Mouse (Mus musculus): Measurements from ENCODE around the gene Pld4.

Gene Pld4

DNA sequence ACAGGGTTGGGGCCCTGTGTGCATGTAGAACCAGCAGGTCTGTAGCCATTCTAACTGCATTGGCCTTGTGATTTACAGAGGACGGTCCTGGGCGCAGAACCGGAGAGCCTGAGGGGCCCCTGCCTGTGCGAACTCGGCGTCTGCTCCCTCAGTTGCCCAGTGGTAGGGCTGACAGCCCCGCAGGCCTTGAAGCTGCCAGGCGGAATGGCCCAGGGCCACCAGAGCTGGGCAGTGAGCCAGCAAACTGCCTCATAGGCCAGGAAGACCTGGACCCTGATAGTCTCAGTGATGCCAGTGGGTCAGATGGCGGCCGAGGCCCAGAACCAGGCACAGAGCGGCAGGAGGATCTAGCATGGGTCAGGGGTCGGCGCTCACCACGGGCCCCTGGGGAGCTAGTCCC lies 22.7 kb upstream of the Pld4 start:
- DNase-seq (ENCODE audit: low spot score in 2 of 2): no peak

DNA sequence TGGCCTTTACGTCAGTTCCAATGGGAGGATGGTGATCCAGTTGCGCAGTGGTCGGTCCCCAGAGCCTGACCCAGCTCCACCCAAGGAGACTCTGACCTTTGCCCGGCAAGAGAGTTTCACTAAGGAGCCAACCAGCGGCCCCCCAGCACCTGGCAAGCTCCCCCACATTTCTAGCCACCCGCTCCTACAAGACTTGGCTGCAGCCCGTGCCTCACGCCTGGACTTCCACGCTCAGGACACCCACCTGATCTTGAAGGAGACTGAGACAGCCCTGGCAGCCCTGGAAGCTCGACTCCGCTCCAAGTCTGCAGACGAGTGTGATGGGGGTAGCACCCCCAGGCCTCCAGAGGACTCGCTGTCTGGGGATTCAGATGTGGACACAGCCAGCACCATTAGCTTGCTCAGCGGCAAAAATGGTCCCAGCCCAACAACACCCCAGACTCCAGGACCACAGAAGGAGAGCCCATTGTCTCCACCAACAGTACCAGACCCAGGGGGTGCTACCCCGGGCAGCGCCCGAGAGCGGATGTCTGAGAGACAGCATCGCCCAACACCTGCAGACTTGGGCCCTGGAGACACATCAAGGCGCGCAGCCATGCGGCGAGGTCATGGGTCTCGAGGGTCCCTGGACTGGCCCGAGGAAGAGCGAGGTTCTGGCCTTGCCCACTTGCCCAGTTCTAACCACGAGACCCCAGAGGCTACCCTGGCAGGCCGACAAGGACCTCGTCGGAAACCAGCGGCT lies 22.0 kb upstream of the Pld4 start:
- DNase-seq (ENCODE audit: low spot score in 2 of 2): no peak

DNA sequence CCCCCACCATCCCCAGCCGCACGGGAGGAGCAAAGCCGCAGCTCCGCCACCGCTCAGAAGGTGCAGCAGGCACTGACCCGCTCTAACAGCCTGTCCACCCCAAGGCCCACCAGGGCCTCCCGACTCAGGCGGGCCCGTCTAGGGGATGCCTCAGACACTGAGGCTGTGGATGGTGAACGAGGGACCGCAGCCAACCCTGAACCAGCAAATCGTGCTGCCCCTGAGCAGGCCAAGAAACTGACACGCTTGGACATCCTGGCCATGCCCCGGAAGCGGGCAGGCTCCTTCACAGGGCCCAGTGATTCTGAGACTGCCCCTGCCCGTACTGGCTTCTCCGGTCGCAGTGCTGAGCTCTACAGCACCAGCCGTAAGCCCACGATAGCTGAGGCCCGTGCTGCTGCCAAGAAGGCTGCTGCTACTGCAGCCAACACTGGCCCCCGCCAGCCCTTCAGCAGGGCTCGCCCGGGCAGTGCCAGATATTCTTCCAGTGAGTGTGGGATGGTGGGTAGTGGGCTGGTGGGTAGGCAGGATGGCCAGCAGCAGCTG lies 21.4 kb upstream of the Pld4 start:
- no peak for DNase-seq (ENCODE audit: low spot score in 2 of 2)

DNA sequence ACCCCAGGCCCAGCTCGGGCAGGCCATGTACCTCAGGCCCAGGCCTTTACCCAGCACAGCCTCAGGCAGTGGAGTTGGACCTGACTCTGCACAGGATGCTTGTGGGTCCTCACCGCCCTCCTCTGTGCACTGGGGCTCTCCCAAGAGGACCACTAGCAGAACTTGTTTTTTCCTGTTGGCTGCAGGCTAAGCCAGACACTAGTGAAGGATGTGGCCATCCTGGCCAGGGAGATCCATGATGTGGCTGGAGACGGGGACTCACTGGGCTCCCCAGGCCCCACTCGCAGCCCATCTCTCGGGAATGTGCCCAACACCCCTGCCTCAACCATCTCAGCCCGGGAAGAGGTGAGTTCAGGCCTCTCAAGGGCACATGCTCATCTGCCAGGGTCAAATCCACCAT lies 17.7 kb upstream of the Pld4 start:
- DNase-seq (ENCODE audit: low spot score in 2 of 2): no peak

DNA sequence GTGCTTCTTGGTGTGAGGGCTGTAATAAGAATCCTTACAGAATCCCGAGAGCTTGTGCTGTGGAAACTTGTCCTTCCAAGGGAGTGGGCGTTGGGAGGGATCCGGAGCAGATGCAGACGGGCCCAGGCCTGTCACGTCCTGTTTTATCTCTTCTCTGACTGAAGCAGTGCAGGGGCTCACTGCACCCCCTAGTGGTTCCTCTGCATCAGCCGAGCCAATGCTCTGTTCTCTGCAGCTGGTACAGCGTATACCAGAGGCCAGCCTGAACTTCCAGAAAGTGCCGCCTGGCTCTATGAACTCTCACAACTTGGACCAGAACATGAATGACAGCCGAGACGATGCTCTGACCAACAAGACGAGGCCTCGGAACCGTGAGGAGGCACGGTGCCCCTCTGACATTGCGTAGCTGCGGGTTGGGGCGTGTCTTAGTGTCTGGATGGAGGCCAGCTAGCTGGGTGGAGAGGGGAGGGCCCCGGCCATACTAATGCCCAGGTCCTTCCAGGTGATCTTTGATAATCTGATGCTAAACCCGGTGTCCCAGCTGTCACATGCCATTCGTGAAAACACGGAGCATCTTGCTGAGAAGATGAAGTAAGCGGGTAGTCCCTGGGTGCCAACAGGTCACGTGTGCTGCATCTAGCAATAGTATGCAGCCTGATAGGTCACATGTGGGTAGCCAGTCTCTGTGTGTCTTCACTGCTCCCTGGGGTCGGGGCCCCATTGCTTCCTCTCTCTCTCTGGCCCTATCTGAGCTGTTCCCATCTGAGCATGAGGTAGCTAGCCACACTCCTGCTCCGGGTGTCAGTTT lies 17.1 kb upstream of the Pld4 start:
- DNase-seq (ENCODE audit: low spot score in 2 of 2): peak; percentile 48 to 76

DNA sequence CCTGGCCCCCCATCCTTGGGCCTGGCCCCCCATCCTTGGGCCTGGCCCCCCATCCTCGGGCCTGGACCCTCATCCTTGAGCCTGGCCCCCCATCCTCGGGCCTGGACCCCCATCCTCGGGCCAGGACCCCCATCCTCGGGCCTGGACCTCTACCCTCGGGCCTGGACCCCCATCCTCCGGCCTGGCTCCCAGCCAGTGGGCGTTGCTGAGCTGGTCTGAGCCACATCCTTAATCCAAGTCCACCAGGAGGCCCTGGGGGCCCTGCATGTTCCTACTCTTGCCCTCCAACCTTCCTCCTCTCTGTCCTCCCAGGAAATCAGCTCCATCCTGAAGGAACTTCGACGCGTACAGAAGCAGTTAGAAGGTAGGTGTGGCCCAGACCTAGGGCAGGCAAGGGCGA lies 16.2 kb upstream of the Pld4 start:
- DNase-seq (ENCODE audit: low spot score in 2 of 2): no peak

DNA sequence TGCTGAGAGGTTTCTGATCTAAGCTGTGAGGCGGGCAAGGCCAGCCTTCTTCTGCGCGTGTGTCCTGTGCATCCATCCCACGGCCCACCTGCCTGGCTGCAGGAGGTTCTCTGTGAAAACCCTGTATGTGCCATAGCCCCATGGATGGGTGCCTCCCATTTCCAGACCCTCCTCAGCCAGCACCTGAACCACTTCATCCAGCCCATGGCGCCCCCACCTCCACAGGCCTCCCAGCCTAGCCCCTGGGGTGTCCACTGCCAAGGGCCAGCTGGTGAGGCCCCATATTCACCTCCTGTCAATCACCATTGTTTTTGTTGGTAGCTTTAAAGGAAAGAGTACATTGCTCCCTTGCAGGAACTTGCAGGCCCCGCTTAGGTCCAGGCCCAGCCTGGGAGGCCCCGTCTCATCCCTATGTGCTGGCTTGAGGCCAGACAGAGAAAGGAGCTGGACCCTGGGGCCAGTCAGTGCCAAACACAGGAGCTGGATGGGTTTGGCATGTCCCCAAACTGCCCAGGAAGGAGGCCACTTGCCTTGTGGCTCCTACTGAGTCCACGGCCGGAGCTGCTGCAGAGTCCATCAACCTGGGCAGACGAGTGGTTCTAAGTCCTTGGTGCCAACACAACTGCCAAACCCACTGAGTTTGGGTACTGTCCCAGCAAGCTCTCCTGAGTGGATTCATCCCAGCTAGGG lies 15.4 kb upstream of the Pld4 start:
- no peak for DNase-seq (ENCODE audit: low spot score in 2 of 2)

DNA sequence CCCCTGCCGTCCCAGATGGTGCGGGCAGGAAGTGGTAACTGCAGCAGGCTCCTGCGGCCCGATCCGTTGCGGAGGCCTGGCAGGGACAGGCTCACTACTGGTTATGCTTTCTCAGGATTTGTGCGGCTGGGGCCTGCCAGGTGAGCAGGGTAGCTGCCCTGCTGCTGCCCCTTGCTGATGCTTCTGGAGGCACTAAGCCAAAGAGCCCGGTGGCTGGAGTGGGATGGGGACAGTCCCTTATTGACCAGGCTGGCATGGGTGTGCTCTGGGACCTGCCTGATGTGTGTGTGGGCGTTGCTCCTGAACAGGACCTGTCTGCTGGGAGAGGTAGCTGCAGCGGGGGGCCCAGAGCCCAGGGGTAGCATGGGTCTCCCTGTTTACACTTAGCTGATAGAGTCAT lies 14.7 kb upstream of the Pld4 start:
- no peak for DNase-seq (ENCODE audit: low spot score in 2 of 2)

DNA sequence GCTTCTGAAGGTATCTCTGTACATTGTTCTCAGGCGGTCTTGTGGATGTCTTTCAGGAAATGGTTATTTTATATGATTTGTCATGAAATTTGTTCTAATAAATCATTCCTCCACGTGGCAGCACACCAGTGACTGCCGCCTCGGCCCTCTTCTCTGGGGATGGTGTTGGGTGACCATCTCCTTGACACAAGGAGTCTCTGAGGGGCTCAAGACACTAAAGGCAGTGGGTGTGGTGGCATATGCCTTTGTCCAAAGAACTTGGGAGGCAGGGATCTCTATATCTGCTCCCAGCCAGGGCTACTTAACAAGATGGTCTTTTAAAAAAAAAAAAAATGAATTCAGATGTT lies 14.0 kb upstream of the Pld4 start:
- no peak for DNase-seq (ENCODE audit: low spot score in 2 of 2)

DNA sequence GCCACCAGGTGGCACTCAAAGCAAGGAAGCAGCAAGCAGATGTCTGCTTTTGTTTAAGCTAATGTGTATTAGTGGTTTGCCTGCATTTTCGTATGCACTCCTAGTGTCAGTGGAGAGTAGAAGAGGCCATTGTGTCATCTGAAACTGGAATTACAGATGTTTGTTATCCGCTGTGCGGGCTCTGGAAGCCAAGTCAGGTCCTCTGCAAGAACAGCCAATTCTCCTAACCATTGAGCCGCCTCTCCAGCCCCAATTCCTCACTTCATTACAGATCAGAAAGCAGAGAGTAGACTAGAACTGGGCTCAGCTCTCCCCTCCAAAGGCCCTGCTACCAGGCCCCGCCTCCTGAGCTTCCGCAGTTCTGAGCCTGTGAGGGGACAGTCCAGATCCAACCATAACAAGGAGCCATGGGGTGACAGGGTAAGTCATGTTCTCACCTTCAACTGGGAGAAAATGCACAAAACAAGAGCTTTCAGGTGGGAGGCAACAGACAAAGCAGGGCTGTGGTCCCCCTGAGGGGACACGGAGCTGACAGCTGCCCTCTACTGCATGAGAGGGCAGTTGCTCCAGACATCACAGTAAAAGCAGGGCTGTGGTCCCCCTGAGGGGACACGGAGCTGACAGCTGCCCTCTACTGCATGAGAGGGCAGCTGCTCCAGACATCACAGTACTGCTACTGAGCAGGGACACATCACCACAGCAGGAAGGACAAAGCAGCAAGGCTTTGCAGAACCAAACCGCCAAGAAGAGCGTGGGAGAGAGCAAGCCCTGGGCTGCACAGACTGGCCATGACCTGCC lies 13.4 kb upstream of the Pld4 start:
- DNase-seq (ENCODE audit: low spot score in 2 of 2): peak; percentile 19 to 51

DNA sequence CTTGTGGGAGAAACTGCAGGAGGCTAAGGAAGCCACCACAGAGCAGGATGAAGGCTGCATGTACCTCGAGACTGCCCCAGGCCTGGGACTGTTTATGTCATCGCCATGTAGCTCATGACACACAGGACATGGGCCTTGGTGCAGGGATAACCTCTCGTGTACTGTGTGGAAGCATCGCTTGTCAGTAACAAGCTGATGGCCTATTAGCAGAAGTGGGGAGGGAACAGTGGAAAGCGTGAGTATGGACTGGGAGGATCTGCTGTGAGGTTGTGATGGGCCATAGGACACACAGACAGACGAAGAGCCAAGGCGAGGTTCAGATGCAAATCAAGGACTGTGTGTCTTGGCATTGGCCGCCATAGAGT lies 12.9 kb upstream of the Pld4 start:
- DNase-seq (ENCODE audit: low spot score in 2 of 2): no peak

DNA sequence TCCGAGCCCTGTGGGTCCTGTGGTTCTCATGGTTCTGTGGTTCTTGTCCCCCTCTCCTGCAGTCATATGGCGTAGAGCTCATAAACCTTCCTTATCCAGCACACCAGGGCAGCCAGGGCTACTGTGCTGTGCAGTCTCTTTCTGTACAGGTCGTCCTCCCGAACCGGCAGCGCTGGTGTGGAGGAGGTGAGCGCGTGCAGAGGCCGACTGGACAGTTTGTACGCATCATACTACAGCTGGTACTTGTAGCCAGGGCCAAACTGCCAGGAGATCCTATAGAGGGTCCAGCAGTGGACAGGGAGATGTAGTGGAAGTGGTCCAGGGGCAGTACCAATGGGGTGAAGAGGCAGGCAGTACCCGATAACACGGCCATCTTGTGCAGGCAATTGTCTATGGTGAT lies 9.5 kb upstream of the Pld4 start:
- no peak for DNase-seq (ENCODE audit: low spot score in 2 of 2)

DNA sequence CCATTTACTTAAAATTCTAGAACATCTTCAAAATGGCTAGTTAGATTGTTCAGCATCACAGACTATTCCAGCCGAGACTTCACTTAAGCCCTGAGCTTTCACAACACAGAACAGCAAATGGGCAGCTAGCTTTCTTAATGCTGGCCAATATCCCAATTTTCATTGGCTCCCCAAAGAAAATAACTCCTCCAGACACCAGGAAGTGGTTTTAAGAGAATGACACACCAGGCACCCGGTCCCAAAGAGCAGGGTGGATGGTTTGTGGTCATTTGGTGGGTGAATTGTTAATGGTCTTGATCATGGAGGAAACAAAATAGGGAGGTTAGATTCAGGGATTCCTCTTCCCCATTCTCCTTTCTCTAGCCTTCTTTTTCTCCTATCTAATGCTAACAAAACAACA lies 8.1 kb upstream of the Pld4 start:
- no peak for DNase-seq (ENCODE audit: low spot score in 2 of 2)

DNA sequence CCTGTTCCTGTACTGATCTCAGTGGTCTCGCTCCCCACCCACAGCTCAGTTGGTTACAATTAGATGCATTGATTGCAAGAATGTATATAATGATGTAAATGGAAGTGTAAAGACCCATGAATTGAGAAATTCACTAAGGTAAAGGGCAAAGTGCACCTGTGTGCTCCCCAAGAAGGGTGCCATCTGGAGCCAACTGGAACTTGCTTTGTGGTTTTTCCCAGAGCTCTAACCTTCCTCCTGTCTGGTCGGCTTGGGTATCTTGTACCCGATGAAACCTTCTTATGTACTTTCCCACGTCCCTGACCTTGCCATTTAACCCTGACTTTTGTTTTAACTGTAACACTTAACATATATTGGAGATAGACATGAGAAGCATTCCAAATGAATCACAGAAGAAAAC lies 4.6 kb upstream of the Pld4 start:
- DNase-seq (ENCODE audit: low spot score in 2 of 2): no peak

DNA sequence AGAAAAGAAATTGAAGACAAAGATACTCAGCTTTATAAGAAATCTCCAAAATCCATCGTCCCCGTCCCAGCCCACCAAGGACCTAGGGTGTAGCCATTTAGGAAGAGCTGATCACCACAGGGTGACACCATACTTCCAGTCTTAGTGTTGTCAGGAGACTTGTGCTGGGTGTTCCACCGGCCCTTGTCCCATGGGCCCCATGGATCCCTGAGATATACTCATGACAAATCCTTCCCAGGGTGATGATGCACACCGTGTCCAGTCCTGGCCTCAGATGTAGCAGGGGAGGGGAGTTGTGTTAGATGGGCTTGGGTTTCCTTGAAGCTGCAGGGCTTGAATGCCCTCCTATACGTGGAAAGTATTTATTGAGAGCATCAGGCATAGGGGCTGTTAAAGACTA lies 2.6 kb upstream of the Pld4 start:
- no peak for DNase-seq (ENCODE audit: low spot score in 2 of 2)

DNA sequence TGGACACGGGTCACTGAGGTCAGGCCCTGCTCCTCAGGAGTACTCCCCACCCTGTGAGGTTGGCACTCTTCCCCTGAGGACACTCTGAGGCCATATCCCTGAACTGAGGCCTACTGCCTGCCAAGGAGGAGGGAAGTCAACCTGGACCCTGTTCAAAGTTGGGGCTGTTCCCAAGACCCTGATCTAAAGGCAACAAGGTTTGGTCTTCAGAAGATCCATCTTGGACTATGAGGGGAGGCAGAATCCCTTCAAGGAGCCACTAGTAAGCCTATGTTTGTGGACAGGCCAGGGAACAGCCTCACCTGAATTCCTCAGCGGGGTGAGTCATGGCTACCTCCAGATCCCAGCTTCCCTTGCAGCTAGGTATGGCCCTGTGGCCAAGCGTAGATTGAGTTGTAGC lies 984 bp upstream of the Pld4 start:
- DNase-seq (ENCODE audit: low spot score in 2 of 2): no peak

DNA sequence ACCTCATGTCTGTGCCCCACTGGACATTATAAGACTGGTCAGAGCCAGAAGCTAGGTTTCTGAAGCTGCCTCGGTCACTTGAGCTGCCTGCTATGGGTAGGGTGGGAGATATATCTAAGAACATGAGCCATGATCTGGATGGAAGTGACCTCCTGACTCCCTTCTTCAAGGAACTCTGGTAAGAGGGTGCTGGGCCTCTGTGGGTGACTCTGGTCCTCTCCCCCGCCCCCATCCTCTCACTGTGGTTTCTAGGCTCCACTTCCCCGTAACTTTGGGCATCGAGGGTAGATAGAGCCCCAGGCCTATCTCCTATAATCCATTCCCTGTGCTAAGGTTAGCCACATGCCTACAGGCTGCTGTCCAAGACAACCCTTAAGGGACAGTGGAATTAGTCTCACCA lies 956 bp downstream of the Pld4 start:
- DNase-seq (ENCODE audit: low spot score in 2 of 2): no peak

DNA sequence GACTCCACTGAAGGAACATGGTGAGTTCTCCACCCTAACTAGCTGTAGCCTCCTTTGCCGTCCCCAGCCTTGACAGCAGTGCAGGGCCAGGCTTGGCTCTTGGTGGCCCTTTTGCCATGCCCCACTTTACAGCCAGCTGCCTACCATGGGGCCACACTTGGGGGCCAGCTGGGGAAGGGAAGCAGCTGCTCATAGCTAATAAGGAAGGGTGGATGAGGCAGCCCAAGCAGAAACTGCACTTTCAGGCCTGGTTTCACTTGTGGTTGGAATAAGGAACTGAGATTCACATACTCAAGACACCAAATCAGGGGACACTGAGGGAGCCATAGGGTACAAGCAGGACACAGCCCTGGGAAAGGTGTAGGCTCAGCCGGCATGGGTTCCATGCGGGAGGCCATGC lies 1.6 kb downstream of the Pld4 start:
- peak in 1 of 2 experiments; percentile 62 for DNase-seq (ENCODE audit: low spot score in 2 of 2)

DNA sequence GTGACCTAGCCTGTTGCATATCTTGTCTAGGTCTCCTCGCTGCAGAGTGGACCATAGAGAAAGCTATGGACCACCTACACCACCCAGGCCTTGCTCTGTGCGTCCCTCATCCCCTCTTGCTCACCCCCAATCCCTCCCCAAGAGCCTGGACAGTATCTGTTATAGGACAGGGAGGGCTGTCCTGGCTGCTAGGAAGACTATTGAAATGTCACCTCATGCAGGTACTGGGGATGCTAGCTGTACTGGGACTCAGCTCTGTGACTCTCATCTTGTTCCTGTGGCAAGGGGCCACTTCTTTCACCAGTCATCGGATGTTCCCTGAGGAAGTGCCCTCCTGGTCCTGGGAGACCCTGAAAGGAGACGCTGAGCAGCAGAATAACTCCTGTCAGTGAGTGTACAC lies 2.7 kb downstream of the Pld4 start:
- no peak for DNase-seq (ENCODE audit: low spot score in 2 of 2)

DNA sequence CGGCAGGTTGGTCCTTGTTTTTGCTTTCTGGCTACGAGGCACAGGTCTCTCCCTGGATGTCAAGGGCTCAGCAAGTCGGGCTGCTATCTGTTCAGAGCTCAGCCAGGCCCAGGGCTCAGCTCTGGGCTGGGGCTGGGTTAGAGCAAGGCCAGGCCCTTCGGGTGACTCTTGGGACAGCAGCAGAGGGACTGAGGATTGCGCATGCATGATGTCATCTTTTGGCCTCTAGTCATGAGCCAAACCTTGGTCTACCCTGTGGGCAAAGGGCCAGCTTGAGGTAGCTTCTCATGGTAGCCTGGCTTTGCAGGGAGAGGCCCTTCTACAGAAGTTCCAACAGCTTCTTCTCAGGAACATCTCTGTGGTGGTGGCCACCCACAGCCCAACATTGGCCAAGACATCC lies 3.7 kb downstream of the Pld4 start:
- no peak for DNase-seq (ENCODE audit: low spot score in 2 of 2)

DNA sequence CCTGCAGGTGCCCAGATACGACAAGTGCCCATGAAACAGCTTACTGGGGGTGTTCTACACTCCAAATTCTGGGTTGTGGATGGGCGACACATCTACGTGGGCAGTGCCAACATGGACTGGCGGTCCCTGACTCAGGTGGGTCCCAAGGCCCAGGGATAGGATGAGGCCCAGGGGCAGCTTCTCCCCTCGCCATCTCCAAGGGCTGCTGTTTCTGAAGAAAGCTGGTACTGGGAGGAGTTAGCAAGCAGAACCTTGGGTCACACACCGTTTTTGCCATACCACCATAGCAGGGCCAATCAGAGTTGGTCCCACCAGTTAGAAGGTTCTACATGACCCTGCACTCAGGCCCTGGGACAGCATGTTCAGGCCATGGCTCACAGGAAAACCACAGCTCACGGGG lies 4.5 kb downstream of the Pld4 start:
- no peak for DNase-seq (ENCODE audit: low spot score in 2 of 2)

DNA sequence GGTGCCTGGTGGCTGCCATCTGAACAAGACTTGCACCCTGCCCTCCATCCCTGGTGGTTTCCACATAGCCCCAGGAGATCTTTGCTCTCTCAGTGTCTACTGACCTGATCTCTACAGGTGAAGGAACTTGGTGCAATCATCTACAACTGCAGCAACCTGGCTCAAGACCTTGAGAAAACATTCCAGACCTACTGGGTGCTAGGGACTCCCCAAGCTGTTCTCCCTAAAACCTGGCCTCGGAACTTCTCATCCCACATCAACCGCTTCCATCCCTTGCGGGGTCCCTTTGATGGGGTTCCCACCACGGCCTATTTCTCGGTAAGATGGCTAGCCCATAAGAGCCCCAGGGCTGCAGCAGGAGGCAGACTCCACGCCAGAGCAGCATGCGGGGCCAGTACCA lies 6.1 kb downstream of the Pld4 start:
- DNase-seq (ENCODE audit: low spot score in 2 of 2): no peak
